In the genomic region with DNA sequence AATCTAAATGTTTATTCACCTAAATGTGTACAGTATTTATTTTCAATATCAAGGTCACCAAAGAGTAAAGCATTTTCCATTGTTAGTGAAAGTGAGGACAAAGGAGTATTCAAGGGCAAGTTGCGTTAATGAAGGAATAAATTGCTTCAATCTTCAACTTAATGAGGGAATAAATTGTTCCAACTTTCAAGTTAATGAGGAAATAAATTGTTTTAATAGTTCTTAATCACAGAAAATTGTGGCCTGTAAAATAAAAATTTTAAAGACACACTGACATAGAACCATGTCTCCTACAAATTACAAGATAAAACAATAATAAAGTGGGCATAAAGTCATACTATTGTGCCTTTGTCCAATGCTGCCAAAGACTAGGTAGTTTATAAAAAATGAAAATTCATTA, we compare ENCODE assay signal across 12 mouse cellular contexts.
"Had no signal": no experiment of that assay in that cellular context is flagged by ENCODE, and none has a peak within 500 bp of the region (broad histone marks: within the 10 kb centered on the region; RNA-seq: fewer than 3 reads in every experiment).

No protein-coding gene starts in this region.

- DNase-seq: left cerebral cortex, postnatal 4 days; liver; liver, embryonic 13.5 days; liver, postnatal 0 days; lung, adult 18-20 months; lung, adult 2 months; lung, embryonic 14.5 days; lung, postnatal 10 days; lung, postnatal 14 days; lung, postnatal 36 days; lung, postnatal 4 days; midbrain, embryonic 14.5 days had no signal
